Mouse (Mus musculus) neutrophil, adult 5-6 weeks (primary cell): ENCODE results near the gene Gm39566. TPM values are rescaled to one million over a fixed set of nuclear protein-coding genes. Genes with fewer than 3 reads are reported as not detected.
A peak's percentile ranks its signal among the peaks of the same experiment; 100 is the strongest.
"Not testable (repeated sequence)": the region's sequence is repeated elsewhere in the genome, so short reads cannot be mapped to it uniquely, and the experiment has no call there.

Source experiments
- ATAC-seq: fragments of 151-379, 151-347 bp; 2 replicates; pipeline ENCODE4 v1.8.0; 2017; ENCODE audit warnings: mild to moderate bottlenecking, moderate TSS enrichment; ENCODE audit not compliant: insufficient number of reproducible peaks, poor library complexity, low FRiP score, severe bottlenecking; ENCODE audit errors: extremely low read depth
- total RNA-seq: library from RNA; stranded (forward); fragments of 200-1000 nt; gene quantifications from 2 replicates; pipeline ENCODE4 v1.2.3, GENCODE M21; 2017

The Gm39566 gene
- not detected in 2 replicates for total RNA-seq

GRCm38 (mm10) chr11:69815155-69815554, at the start of gene Gm39566:
TSS of gene Gm39566 (minus strand) at chr11:69815298.
- ATAC-seq = no peak

- ATAC-seq = no peak
These were observed 49.2 kb upstream of the Gm39566 start for GRCm38 (mm10) chr11:69864138-69864860.

GRCm38 (mm10) chr11:69863729-69864128, 48.6 kb upstream of the Gm39566 start:
- not testable (repeated sequence) for ATAC-seq

- no peak for ATAC-seq
These were observed 43.3 kb upstream of the Gm39566 start, which contains the start of gene Tnk1 for GRCm38 (mm10) chr11:69858113-69858998. TSS of gene Tnk1 (minus strand) at chr11:69858730.

- ATAC-seq = no peak
These were observed 40.2 kb upstream of the Gm39566 start for GRCm38 (mm10) chr11:69855347-69855746.

- ATAC-seq = no peak
These were observed 39.6 kb upstream of the Gm39566 start for GRCm38 (mm10) chr11:69854680-69855079.

- ATAC-seq = no peak
These were observed 38.9 kb upstream of the Gm39566 start for GRCm38 (mm10) chr11:69853994-69854393.

GRCm38 (mm10) chr11:69850754-69851153, 35.7 kb upstream of the Gm39566 start:
- no peak for ATAC-seq

GRCm38 (mm10) chr11:69849884-69850283, 34.8 kb upstream of the Gm39566 start:
- no peak for ATAC-seq

GRCm38 (mm10) chr11:69849128-69849527, 34.0 kb upstream of the Gm39566 start:
- no peak for ATAC-seq

- ATAC-seq = no peak
These were observed 32.9 kb upstream of the Gm39566 start for GRCm38 (mm10) chr11:69848021-69848420.

GRCm38 (mm10) chr11:69846738-69847688, 31.9 kb upstream of the Gm39566 start:
- 0 out of 2 replicates have a peak, but pooled peaks have one; percentile 4 for ATAC-seq

GRCm38 (mm10) chr11:69846198-69846680, 31.1 kb upstream of the Gm39566 start, which contains the start of gene Plscr3:
TSS of gene Plscr3 (plus strand) at chr11:69846376.
- ATAC-seq = peak; percentile 74

GRCm38 (mm10) chr11:69838714-69839104, 23.6 kb upstream of the Gm39566 start:
- no peak for ATAC-seq

- ATAC-seq = peak; percentile 83
These were observed 23.0 kb upstream of the Gm39566 start, which contains the start of gene Tmem256 for GRCm38 (mm10) chr11:69837952-69838713. TSS of gene Tmem256 (plus strand) at chr11:69838514.

- ATAC-seq = no peak
These were observed 22.5 kb upstream of the Gm39566 start, which contains the start of gene Nlgn2 for GRCm38 (mm10) chr11:69837604-69837951. TSS of gene Nlgn2 (minus strand) at chr11:69837784.

GRCm38 (mm10) chr11:69836703-69837576, 21.8 kb upstream of the Gm39566 start:
- ATAC-seq = no peak
